Mouse (Mus musculus) liver, embryonic 11.5 days (tissue): Measurements from ENCODE around the gene Hps4. TPM values are rescaled to one million over a fixed set of nuclear protein-coding genes. Genes with fewer than 3 reads are reported as not detected.
"Not testable (repeated sequence)": the region's sequence is repeated elsewhere in the genome, so short reads cannot be mapped to it uniquely, and the experiment has no call there.

ENCODE experiments used
- ATAC-seq: fragments of 200-750 bp; cut with Nextera tagmentation; replicated peaks from 2 replicates; pipeline ENCODE4 v1.8.0; 2017; ENCODE audit warnings: moderate number of reproducible peaks, mild to moderate bottlenecking, moderate TSS enrichment, moderate library complexity; ENCODE audit not compliant: low FRiP score
- DNase-seq: peaks from one replicate; pipeline ENCODE4 v3.0.0-alpha.2; 2017; ENCODE audit warnings: low spot score
- H3K27ac ChIP-seq: fragments of 300-500 bp; sonication (generic); 2 replicates; pipeline ENCODE4 v1.5.1; 2014; ENCODE audit warnings: mild to moderate bottlenecking, low read depth, low read length, control low read depth
- H3K27me3 ChIP-seq: fragments of 300-500 bp; sonication (generic); replicated peaks from 2 replicates; pipeline ENCODE4 v1.6.1; 2014; ENCODE audit warnings: low read length, mixed read lengths; ENCODE audit not compliant: control insufficient read depth, insufficient read depth
- H3K36me3 ChIP-seq: fragments of 300-500 bp; sonication (generic); 2 replicates; pipeline ENCODE4 v1.6.1; 2014; ENCODE audit warnings: mild to moderate bottlenecking, low read length, moderate library complexity, mixed read lengths; ENCODE audit not compliant: control insufficient read depth, insufficient read depth
- H3K4me1 ChIP-seq: fragments of 300-500 bp; sonication (generic); replicated peaks from 2 replicates; pipeline ENCODE4 v1.6.1; 2014; ENCODE audit warnings: low read length, mixed read lengths; ENCODE audit not compliant: control insufficient read depth, insufficient read depth
- H3K4me2 ChIP-seq: fragments of 300-500 bp; sonication (generic); 2 replicates; pipeline ENCODE4 v1.6.1; 2014; ENCODE audit warnings: mild to moderate bottlenecking, control low read depth, moderate library complexity
- H3K4me3 ChIP-seq: fragments of 300-500 bp; sonication (generic); 2 replicates; pipeline ENCODE4 v1.5.1; 2014; ENCODE audit warnings: low read depth, low read length, control low read depth
- H3K9ac ChIP-seq: fragments of 300-500 bp; sonication (generic); 2 replicates; pipeline ENCODE4 v1.6.1; 2014; ENCODE audit warnings: low read depth, low read length, control low read depth
- H3K9me3 ChIP-seq: fragments of 300-500 bp; sonication (generic); 2 replicates; pipeline ENCODE4 v1.6.1; 2016; ENCODE audit warnings: low read length, inconsistent platforms, mixed read lengths; ENCODE audit not compliant: control insufficient read depth
- WGBS: fragments of 180-500 bp; shearing (Covaris S2); extraction: QIAGEN DNeasy Blood & Tissue Kit; methylation state at CpG from one replicate; pipeline ENCODE4 v1.1.7; 2014; 5-methylcytosine and 5-hydroxymethylcytosine counted together
- polyA plus RNA-seq: library from polyadenylated mRNA; unstranded; fragments of >200 nt; fragmentation: Nextera tagmentation; extraction: Ambion mirVana; gene quantifications from 2 replicates; pipeline ENCODE4 v1.2.1, GENCODE M21; 2014

The Hps4 gene
- polyA plus RNA-seq, 1 experiment from 2014 or later: 32.2 TPM

DNA sequence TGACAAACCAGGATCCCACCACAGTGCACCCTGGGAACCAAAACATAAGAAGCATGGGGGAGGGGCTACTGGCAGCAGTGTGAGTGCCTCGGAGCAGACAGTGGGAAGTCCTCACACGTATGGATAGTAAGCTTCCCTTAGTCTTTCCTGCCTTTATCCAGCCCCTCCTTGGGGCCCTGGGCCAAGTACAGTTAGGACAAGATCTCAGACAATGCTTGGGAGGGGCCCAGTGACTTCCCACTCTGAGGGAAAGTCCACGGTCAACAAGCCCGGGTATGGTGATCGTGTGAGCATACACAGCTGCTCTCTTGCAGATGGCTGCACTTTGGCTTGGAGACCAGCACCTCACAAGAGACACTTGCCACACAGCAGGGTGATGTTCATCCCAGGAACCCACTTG lies 25.6 kb upstream of the Hps4 start:
- Histone ChIP-seq H3K27me3 (no peaks in the 10 kb centered on the region), H3K4me2 (no peak overlapping the region), H3K9me3 (no peaks in the 10 kb centered on the region), H3K27ac (no peak overlapping the region), H3K4me3 (no peak overlapping the region), H3K4me1 (peaks cover 8% of the 10 kb centered on the region; the same call in 1 of the 2 replicates), H3K9ac (no peak overlapping the region), H3K36me3 (peaks cover 11% of the 10 kb centered on the region; the same call in 1 of the 2 replicates)
- DNase-seq: no peak
- no peak for ATAC-seq
- WGBS: 43% methylated on average over 5 of the region's 5 CpGs

DNA sequence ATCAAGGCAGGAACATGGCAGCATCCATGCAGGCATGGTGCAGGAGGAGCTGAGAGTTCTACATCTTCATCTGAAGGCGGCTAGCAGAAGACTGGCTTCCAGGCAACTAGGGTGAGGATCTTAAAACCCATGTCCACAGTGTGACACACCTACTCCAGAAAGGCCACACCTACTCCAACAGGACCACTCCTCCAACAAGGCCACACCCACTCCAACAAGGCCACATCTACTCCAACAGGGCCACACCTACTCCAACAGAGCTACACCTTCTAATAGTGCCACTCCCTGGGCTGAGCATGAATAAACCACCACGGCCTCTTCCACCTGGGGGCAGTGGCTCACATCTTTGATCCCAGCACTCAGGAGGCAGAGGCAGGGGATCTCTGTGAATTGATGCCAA lies 23.5 kb upstream of the Hps4 start:
- 65% methylated on average over 2 of the region's 2 CpGs for WGBS
- not testable (repeated sequence) for H3K27ac ChIP-seq, H3K36me3 ChIP-seq, H3K27me3 ChIP-seq, H3K4me3 ChIP-seq, H3K9ac ChIP-seq, H3K4me2 ChIP-seq, H3K9me3 ChIP-seq, DNase-seq
- ATAC-seq: peak; percentile 87
- peaks cover 10% of the 10 kb centered on the region for H3K4me1 ChIP-seq

DNA sequence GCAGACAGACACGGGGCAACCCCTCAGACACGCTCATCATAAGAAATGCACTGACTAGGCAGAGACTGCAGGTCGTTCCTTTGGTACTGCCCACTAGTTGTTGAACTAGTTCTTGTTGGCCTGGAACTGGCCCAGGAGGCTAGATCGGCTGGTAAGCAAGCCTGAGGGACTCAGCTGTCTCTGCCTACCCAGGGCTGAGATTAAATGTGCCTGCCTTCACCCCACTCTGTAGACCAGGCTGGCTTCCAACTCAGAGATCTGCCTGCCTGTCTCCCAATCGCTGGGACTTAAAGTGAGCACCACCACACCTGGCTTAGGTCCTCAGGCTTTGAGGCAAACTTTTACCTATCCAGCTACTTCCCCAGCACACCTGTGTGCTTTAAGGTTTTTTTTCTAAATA lies 22.5 kb upstream of the Hps4 start:
- Histone ChIP-seq H3K27ac (no peak overlapping the region), H3K4me2 (no peak overlapping the region), H3K9ac (no peak overlapping the region), H3K4me3 (no peak overlapping the region), H3K4me1 (peaks cover 17% of the 10 kb centered on the region), H3K27me3 (no peaks in the 10 kb centered on the region), H3K36me3 (no peaks in the 10 kb centered on the region), H3K9me3 (no peaks in the 10 kb centered on the region)
- 78% methylated on average over 5 of the region's 5 CpGs for WGBS
- no peak for DNase-seq
- ATAC-seq: no peak

DNA sequence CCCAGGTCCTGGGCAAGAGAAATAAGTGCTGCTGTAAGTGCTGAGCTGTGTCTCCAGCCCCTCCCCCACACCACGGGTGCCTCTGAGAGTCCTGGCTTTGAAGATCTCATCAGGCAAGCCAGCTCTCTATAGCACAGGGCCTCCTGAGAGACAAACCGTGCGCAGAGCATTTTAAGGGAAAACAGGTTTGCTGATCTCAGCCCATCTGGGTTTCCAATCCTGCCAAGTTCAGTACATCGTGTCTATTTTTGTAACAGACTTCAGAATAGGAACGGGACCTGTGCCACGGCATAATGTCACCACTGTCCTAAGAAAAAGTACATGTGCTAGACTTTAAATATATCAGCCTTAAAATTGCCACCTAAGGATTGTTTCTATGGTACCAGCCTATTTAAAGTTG lies 21.9 kb upstream of the Hps4 start:
- Histone ChIP-seq H3K4me2 (no peak overlapping the region), H3K4me1 (peaks cover 18% of the 10 kb centered on the region), H3K27me3 (no peaks in the 10 kb centered on the region), H3K4me3 (no peak overlapping the region), H3K9me3 (no peaks in the 10 kb centered on the region), H3K27ac (no peak overlapping the region), H3K36me3 (no peaks in the 10 kb centered on the region), H3K9ac (no peak overlapping the region)
- WGBS: 64% methylated on average over 6 of the region's 6 CpGs
- DNase-seq (no peak), ATAC-seq (no peak)

DNA sequence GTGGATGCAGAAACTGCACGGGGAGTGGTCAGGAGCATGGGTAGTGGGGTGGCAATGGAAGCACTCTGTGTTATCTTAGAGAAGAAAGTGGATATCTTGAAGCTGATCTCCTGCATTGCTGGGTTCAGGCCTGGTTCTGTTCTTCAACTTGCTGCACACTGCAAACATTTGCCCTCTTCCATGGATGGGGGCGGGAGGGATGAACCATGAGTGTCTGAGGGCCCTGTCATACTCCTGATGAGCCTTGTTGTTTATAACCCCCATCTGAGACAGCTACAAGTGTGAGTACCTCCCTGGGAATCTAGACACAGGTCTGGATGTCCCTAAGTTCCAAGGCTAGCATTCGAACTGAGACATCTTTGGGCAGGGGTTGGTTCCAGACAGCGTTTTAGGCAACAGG lies 21.5 kb upstream of the Hps4 start:
- ATAC-seq (no peak), DNase-seq (no peak)
- Histone ChIP-seq H3K4me1 (peaks cover 18% of the 10 kb centered on the region), H3K27ac (no peak overlapping the region), H3K9ac (no peak overlapping the region), H3K36me3 (no peaks in the 10 kb centered on the region), H3K4me3 (no peak overlapping the region), H3K4me2 (no peak overlapping the region), H3K9me3 (no peaks in the 10 kb centered on the region), H3K27me3 (no peaks in the 10 kb centered on the region)
- WGBS: 83% methylated on average over 4 of the region's 4 CpGs

DNA sequence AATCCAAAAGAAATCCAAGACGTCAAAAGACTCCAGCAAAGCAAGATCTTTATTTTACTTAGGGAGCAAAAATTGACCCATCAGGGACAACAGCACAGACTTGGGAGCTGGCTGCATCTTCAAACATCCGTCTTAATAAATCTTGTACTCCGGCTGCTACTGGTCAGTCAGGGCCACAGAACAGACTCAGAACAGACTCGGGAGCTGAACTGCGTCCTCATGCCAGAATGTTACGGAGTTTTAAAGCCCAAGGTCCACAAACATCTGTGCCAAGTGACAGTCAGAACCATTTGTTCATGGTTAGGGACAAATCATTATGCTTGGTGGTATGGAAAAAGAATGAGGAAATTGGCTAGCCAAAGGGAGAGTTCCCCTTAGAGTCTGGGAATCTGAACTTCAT lies 19.6 kb upstream of the Hps4 start:
- no peaks in the 10 kb centered on the region for H3K9me3 ChIP-seq
- peaks cover 23% of the 10 kb centered on the region for H3K4me1 ChIP-seq
- DNase-seq (no peak), ATAC-seq (no peak)
- no peak overlapping the region for H3K4me3 ChIP-seq
- 90% methylated on average over 6 of the region's 6 CpGs for WGBS
- H3K27ac ChIP-seq: no peak overlapping the region
- no peak overlapping the region for H3K4me2 ChIP-seq
- H3K36me3 ChIP-seq: peaks cover 6% of the 10 kb centered on the region; the same call in 1 of the 2 replicates
- no peak overlapping the region for H3K9ac ChIP-seq
- H3K27me3 ChIP-seq: no peaks in the 10 kb centered on the region

DNA sequence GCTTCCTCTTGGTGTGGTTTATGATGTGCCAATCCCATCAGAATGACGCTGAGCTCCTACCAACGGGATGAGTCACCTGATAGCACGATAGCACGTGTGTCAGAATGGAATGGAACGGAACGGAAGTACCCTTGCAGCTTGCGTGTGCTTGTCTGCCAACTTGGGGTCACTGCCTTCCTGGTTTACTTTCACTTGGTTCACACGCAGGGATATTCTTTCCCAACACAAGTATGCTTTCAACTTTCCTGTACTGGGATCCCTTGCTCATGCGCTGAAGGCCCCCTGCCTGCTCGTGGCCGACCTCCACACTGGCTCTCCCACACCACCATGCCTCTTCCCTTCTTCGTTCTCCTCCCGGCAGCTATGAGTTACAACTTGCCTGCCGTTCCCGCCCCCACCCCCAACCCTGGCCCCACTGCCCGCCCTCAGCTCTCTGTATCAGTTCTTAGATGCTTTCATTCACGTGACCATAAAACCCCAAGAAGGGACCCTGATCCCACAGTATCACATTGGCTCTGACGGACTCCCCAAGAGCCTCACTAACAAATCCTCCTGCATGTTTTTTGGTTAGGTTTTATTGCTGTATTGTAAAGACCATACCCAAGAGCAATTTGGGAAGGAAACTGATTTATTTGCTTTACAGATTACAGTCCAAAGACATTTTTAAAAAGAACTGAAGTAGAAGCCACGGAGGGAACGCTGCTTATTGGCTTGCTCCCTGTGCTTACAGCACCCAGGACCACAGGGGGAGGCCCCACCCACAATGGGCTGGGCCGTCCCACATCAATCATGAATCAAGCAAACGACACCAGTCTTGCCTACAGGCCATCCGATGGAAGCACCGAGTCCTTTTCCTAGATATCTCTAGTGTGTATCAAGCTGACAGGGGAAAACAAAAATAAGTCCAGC lies 18.0 kb upstream of the Hps4 start:
- peak overlapping the region; percentile 58 for H3K9ac ChIP-seq
- ATAC-seq (peak; percentile 90), DNase-seq (peak; percentile 66)
- H3K36me3 ChIP-seq: peaks cover 16% of the 10 kb centered on the region; the same call in 1 of the 2 replicates
- 13% methylated on average over 24 of the region's 24 CpGs for WGBS
- peak overlapping the region; percentile 99 for H3K4me3 ChIP-seq
- H3K4me2 ChIP-seq: peak overlapping the region; percentile 76
- H3K9me3 ChIP-seq: no peaks in the 10 kb centered on the region
- H3K4me1 ChIP-seq: peaks cover 20% of the 10 kb centered on the region
- no peaks in the 10 kb centered on the region for H3K27me3 ChIP-seq
- peak overlapping the region; percentile 80 for H3K27ac ChIP-seq

DNA sequence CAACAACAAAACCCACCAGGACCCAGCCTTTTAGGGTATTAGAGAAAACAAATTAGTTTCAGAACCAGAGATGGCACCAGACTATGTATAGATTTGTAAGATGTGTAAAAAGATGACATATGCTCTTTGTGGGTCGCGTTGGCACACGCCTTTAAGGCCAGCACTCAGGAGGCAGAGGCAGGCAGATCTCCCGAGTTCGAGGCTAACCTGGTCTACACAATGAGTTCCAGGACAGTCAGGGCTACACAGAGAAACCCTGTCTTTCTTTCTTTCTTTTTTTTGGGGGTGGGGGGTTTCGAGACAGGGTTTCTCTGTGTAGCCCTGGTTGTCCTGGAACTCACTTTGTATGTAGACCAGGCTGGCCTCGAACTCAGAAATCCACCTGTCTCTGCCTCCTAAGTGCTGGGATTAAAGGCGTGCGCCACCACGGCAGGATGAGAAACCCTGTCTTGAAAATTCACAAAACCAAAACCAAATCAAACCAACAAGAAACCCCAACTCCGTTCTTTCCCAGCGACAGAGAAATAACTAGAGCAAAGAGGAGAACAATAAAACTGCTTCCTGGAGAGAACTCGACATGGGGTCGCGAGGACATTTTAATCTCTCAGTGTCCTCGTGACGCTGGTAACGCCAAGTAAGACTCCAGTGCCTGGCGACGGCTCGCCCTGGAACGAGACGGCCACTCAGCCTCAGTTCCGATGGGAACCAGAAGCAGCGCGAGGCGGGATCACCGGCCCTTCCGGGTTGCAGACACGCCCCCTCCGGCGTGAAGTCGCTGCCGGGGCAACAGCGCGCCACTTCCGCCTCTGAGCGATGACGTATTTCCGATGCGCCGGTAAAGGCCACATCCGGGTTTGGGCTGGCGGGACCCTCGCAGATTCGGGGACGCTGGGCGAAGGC lies 17.1 kb upstream of the Hps4 start, which contains the start of gene Tfip11:
Tfip11 (plus strand) TSS at position 813 of the 900 bp plus-strand sequence.
- WGBS: 7% methylated on average over 48 of the region's 48 CpGs
- H3K27ac ChIP-seq: peak within 1 kb of the TSS; percentile 80

More for the DNA sequence above, 17.1 kb upstream of the Hps4 start, which contains the start of gene Tfip11:
- ATAC-seq: peak; percentile 63
- no peaks in the 10 kb centered on the region for H3K9me3 ChIP-seq
- peak within 1 kb of the TSS; percentile 76 for H3K4me2 ChIP-seq
- DNase-seq: peak; percentile 97
- peak within 1 kb of the TSS; percentile 89 for H3K9ac ChIP-seq
- peaks cover 18% of the 10 kb centered on the region for H3K4me1 ChIP-seq
- no peaks in the 10 kb centered on the region for H3K27me3 ChIP-seq
- H3K36me3 ChIP-seq: peaks cover 24% of the 10 kb centered on the region
- H3K4me3 ChIP-seq: peak within 1 kb of the TSS; percentile 99
